Mouse (Mus musculus): ENCODE measurements around the gene Spag6l. TPM values are rescaled to one million over a fixed set of nuclear protein-coding genes. Genes with fewer than 3 reads are reported as not detected.

Gene Spag6l
- polyA plus RNA-seq, 2 experiments = 0.02 TPM; not detected in 1

DNA sequence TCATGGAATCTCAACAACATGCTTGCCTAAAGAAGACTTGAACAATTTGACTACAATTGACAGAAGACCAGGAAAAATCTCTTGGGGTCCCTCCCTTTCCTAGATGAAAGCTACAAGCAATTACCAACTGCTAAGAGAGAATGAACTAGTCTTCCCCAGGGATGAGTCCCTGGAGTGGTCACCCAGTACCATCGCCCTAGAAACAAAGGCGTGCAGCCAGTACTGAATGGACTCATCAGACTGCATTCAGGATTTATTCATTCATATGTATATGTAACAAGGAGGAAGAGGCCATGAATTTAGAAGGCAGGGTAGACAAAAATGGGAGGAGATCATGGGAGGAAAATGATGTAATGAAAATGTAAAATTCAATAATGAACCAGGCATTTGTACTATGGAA lies 3.0 kb downstream of the Spag6l start:
- Histone ChIP-seq H3K4me3 (ENCODE audit: insufficient read depth in 1 of 2, low read depth in 2 of 2, low read length in 2 of 2) (no peak overlapping the region), H3K4me2 (ENCODE audit: low read depth) (no peak overlapping the region), H3K27ac (no peak overlapping the region), H3K9me3 (ENCODE audit: control insufficient read depth, low read length) (no peaks in the 10 kb centered on the region), H3K9ac (replicated peaks) (no peak overlapping the region), H3K27me3 (ENCODE audit: control insufficient read depth, insufficient read depth, low read length) (no peaks in the 10 kb centered on the region), H3K4me1 (replicated peaks; ENCODE audit: control insufficient read depth in 2 of 2, insufficient read depth in 2 of 2, low read length in 1 of 2) (no peaks in the 10 kb centered on the region), H3K36me3 (replicated peaks; ENCODE audit: control insufficient read depth, insufficient read depth, low read depth) (no peaks in the 10 kb centered on the region)
- WGBS (ENCODE audit: insufficient replicate concordance) = 69% methylated on average over 2 of the region's 2 CpGs
- TF ChIP-seq CTCF (IDR thresholded peaks at IDR 0.05; ENCODE audit: low read depth) (no peak), EP300 (IDR thresholded peaks at IDR 0.05; ENCODE audit: low read depth) (no peak)
- ATAC-seq (ENCODE audit: insufficient read depth) (no peak), DNase-seq (ENCODE audit: low read depth in 3 of 3, low spot score in 3 of 3) (no peak)

DNA sequence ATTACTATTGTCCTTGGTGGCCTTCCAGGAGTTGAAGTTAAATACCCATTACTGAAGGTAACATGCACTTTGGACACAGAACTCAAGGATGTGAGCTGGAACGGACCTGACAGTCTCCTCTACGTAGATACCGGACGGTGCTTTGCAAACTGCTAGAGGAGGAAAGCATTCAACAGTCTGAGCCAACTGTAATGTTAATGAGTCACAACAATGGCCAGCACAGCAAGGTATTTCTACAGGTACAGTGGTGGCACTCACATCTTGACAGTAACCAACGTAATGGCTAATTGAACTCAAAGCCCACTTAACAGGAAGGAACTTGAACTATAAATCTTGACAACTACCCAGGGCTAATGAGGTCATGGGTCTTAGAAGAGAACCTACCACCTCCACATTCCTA lies 3.8 kb downstream of the Spag6l start:
- Histone ChIP-seq H3K27me3 (ENCODE audit: control insufficient read depth, insufficient read depth, low read length) (no peaks in the 10 kb centered on the region), H3K4me3 (ENCODE audit: insufficient read depth in 1 of 2, low read depth in 2 of 2, low read length in 2 of 2) (no peak overlapping the region), H3K4me1 (replicated peaks; ENCODE audit: control insufficient read depth in 2 of 2, insufficient read depth in 2 of 2, low read length in 1 of 2) (no peaks in the 10 kb centered on the region), H3K36me3 (replicated peaks; ENCODE audit: control insufficient read depth, insufficient read depth, low read depth) (no peaks in the 10 kb centered on the region), H3K9me3 (ENCODE audit: control insufficient read depth, low read length) (no peaks in the 10 kb centered on the region), H3K27ac (no peak overlapping the region), H3K4me2 (ENCODE audit: low read depth) (no peak overlapping the region), H3K9ac (replicated peaks) (no peak overlapping the region)
- no peak for ATAC-seq (ENCODE audit: insufficient read depth)
- no peak for DNase-seq (ENCODE audit: low read depth in 3 of 3, low spot score in 3 of 3)
- no peak for TF ChIP-seq CTCF (IDR thresholded peaks at IDR 0.05; ENCODE audit: low read depth)
- no peak for TF ChIP-seq EP300 (IDR thresholded peaks at IDR 0.05; ENCODE audit: low read depth)
- 47% methylated on average over 5 of the region's 5 CpGs for WGBS (ENCODE audit: insufficient replicate concordance)

DNA sequence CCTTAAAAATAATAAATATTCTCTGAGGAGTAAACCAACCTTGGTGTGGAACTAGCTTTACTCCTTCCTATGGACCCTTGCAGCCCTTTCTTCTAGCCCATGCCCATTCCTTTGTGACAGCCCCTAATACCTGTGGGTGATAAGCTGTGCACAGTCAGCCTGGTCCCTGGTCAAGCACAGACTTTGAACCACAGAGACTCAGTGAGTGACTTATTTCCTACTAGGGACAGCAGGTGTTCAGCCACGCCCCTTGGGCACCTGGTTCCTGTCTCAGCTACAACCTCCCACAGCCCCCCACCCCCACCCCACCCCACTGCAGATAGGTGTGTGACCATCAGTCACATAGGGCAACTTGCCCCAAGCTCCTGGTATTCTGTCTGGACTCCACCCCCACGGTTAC lies 22.9 kb downstream of the Spag6l start:
- Histone ChIP-seq H3K36me3 (replicated peaks; ENCODE audit: control insufficient read depth, insufficient read depth, low read depth) (no peaks in the 10 kb centered on the region), H3K4me2 (ENCODE audit: low read depth) (no peak overlapping the region), H3K4me3 (ENCODE audit: insufficient read depth in 1 of 2, low read depth in 2 of 2, low read length in 2 of 2) (no peak overlapping the region), H3K4me1 (replicated peaks; ENCODE audit: control insufficient read depth in 2 of 2, insufficient read depth in 2 of 2, low read length in 1 of 2) (no peaks in the 10 kb centered on the region), H3K27ac (no peak overlapping the region), H3K9ac (replicated peaks) (no peak overlapping the region), H3K27me3 (ENCODE audit: control insufficient read depth, insufficient read depth, low read length) (no peaks in the 10 kb centered on the region), H3K9me3 (ENCODE audit: control insufficient read depth, low read length) (no peaks in the 10 kb centered on the region)
- DNase-seq (ENCODE audit: low read depth in 3 of 3, low spot score in 3 of 3) (no peak), ATAC-seq (ENCODE audit: insufficient read depth) (no peak)
- 57% methylated on average over 2 of the region's 2 CpGs for WGBS (ENCODE audit: insufficient replicate concordance)
- TF ChIP-seq EP300 (IDR thresholded peaks at IDR 0.05; ENCODE audit: low read depth) (no peak), CTCF (IDR thresholded peaks at IDR 0.05; ENCODE audit: low read depth) (no peak)

Other genes starting within 250 kb of the Spag6l start
- 0.51 and 0.75 TPM in 2 replicates for gene Fgd4, start 228.9 kb downstream of the Spag6l start, polyA plus RNA-seq (2012; rRNA removed)
- gene Fgd4, start 228.9 kb downstream of the Spag6l start, polyA plus RNA-seq (2014; fragmentation: Nextera tagmentation; extraction: Ambion mirVana) = 1.4 and 1.7 TPM in 2 replicates
- not detected in 2 replicates for gene Olfr19, start 153.1 kb downstream of the Spag6l start, polyA plus RNA-seq (2012; rRNA removed)
- not detected in 2 replicates for gene Olfr19, start 153.1 kb downstream of the Spag6l start, polyA plus RNA-seq (2014; fragmentation: Nextera tagmentation; extraction: Ambion mirVana)
- gene Igll1, start 34.5 kb upstream of the Spag6l start, polyA plus RNA-seq (2012; rRNA removed) = 1.4 and 1.7 TPM in 2 replicates
- 2.7 and 4.1 TPM in 2 replicates for gene Igll1, start 34.5 kb upstream of the Spag6l start, polyA plus RNA-seq (2014; fragmentation: Nextera tagmentation; extraction: Ambion mirVana)
- gene Top3b, start 41.3 kb upstream of the Spag6l start, polyA plus RNA-seq (2012; rRNA removed) = 22.8 and 25.4 TPM in 2 replicates
- gene Top3b, start 41.3 kb upstream of the Spag6l start, polyA plus RNA-seq (2014; fragmentation: Nextera tagmentation; extraction: Ambion mirVana) = 19.1 and 22.5 TPM in 2 replicates
- 1.5 and 1.8 TPM in 2 replicates for gene Vpreb1, start 41.4 kb upstream of the Spag6l start, polyA plus RNA-seq (2012; rRNA removed)
- 2.6 and 3.6 TPM in 2 replicates for gene Vpreb1, start 41.4 kb upstream of the Spag6l start, polyA plus RNA-seq (2014; fragmentation: Nextera tagmentation; extraction: Ambion mirVana)
- gene Ppm1f, start 67.0 kb upstream of the Spag6l start, polyA plus RNA-seq (2012; rRNA removed) = 4.0 and 5.3 TPM in 2 replicates
- 3.8 and 4.1 TPM in 2 replicates for gene Ppm1f, start 67.0 kb upstream of the Spag6l start, polyA plus RNA-seq (2014; fragmentation: Nextera tagmentation; extraction: Ambion mirVana)
- 41.1 and 55.1 TPM in 2 replicates for gene Mapk1, start 153.9 kb upstream of the Spag6l start, polyA plus RNA-seq (2012; rRNA removed)
- 91.6 and 107 TPM in 2 replicates for gene Mapk1, start 153.9 kb upstream of the Spag6l start, polyA plus RNA-seq (2014; fragmentation: Nextera tagmentation; extraction: Ambion mirVana)
- 0.20 and 0.51 TPM in 2 replicates for gene Ypel1, start 240.2 kb upstream of the Spag6l start, polyA plus RNA-seq (2012; rRNA removed)
- 0.43 and 0.94 TPM in 2 replicates for gene Ypel1, start 240.2 kb upstream of the Spag6l start, polyA plus RNA-seq (2014; fragmentation: Nextera tagmentation; extraction: Ambion mirVana)

Measured in liver, embryonic 14.5 days (tissue).